Mouse (Mus musculus) embryo, embryonic 11 days (tissue): ENCODE results near the gene Fbln2.

ENCODE experiments used
- DNase-seq: peaks from one replicate; pipeline ENCODE4 v3.0.0-alpha.2; 2015

The Fbln2 gene

DNA sequence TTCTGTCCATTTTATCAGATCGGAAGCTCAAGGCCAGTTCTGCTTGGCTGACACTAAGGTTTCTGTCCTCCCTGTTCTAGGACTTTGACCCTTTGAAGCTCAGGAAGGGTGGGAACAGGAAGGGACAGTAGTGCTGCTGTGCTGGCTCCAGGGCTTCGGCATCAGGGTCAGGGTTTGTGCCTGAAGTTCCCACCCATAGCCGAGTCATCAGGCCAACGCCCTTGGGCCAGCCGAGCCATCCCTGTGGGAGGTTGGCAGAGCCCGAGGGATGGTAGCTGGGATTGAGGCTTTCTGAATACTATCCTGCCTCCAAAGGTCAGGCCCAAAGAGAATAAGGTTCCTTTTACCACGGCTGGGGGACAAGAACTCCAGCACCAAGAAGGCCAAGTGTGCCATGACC lies 70.8 kb downstream of the Fbln2 start:
- no peak for DNase-seq

DNA sequence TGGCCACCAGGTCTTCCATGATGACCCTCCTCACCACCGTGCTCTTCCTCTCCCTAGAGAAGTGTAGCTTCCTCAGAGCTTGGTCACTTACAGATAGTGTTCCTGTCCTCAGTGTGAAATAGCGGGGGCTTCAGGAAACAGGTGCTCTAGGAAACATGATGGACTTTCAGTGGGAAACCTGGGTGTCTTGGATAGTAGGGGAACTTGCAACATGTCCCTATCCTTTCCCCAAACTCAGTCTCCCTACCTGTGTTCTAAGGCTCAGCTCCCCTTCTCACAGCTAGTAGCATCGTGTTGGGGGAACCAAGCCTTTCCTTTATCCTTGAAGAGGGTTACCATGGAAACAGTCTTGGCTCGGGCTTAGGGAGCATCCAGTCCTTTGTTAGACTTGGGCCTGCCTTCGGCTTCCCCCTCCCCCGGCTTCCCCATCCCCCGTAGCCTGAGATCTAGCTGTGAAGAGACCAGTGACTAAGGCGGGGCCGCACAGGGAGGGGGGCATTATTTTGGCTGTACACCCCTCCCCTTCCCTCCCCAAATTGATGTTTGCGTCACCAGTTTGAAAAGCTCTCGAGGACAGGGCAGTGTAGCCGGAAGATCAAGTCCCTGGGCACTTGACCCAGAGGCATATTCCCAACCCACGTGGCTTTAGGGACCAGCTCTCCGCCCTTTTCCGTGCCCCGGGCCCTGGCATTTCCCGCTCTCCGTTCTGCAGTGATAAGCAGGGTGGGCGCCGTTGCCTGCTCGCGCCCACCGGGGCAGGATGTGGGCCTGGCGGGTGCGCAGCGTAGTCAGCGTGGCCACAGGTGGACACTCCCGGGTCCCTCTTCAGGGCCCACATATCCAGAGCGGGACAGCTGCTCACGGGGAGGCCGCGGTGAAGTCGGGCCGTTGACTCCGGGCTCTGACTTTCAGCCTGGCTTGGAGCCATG lies 72.5 kb downstream of the Fbln2 start:
- DNase-seq: peak; percentile 74

DNA sequence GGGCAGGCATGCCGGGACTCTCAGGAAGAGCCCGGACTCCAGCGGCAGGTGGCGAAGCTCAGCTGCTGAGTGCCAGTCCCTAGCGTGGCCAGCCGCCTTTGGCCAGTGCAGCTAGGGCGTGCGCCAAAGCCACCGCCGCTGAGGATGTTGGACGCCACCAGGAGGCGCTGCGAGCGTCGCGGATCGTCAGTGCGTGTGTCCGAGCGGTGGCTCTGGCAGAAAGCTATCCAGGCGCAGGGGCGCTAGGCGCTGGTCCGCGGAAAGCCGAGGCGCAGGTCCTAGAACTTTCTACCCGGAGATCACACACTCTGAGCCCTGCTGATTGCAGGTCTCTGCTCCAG lies 73.2 kb downstream of the Fbln2 start:
- DNase-seq: peak; percentile 93

GRCm38 (mm10) chr6:91285814-91286545 lies 73.7 kb downstream of the Fbln2 start:
- peak; percentile 29 for DNase-seq

DNA sequence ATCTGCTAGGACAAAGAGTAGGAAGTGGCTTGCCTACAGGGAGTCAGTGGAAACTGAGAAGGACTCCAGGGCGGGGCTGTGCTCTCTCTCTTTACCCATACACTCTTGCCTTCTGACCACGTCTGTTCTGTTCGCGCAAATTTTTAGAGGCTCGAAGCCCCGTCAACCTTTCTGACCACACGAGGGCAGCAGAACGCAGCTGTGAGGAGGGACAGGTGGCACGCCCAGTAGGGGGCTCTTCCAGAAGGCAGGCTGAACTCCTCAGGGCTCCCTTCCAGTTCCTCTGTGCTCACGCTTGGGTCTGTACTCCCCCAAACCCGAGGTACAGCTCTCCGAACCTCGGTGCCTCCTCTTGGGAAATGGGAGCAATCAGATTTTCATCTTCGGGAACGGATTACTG lies 74.4 kb downstream of the Fbln2 start:
- DNase-seq: peak; percentile 91

DNA sequence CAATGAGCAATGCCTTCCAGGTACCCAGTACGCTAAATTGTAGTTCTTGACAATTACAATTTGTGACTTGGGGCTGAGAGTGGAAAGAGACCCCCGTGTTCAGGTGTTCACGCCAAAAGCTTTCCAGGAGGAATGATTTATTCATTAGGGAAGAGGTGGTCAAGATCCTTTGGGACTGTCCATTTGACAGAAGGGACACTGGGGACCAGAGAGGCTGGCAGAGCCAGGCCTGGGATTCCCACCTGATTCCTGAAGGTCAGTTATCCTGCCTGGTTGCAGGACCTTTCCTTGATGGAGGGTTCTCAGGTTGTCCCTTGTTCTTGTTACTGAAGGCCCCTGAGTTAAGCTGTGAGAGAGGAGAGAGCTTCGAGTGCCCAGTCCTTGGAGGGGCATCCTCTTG lies 74.9 kb downstream of the Fbln2 start:
- no peak for DNase-seq

DNA sequence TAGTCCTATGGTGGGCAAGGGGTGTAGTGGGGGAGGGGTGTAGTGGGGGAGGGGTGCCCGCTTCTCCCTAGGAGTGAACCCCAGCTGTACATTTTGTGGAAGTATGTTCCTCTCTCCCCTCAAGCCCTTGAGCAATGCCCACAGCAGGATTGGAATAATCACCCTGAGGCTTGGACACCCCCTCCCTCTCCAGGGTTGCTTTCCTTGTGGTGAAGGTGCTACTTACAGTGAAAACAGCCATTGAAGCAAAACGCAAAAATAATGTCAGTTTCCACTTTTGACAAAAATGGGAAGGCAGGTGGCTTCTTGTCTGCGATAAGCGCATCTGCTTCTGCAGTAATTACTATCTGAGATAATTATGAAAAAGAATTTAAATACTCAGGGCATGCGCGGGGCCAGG lies 75.4 kb downstream of the Fbln2 start:
- DNase-seq: no peak

- no peak for DNase-seq
Measured at GRCm38 (mm10) chr6:91288251-91288785, 76.1 kb downstream of the Fbln2 start.

DNA sequence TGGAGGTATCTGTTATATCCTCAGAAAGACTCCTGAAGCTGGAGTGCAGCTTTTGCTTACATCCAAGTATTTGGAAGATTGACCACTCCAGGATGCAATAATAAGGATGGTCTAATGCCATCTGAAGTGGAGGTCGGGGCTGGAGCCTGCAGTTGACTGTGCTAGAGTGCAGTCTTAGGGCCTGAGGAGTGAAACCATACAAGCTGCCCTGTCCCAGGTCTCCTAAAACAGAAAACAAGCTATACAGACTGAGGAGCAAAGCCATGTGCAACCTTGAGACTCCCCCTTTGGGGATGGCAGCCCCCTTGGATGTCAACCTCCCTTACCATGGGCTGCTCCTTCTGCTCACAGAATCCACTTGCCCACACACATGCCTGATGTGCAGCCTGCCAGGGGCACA lies 76.7 kb downstream of the Fbln2 start:
- no peak for DNase-seq

DNA sequence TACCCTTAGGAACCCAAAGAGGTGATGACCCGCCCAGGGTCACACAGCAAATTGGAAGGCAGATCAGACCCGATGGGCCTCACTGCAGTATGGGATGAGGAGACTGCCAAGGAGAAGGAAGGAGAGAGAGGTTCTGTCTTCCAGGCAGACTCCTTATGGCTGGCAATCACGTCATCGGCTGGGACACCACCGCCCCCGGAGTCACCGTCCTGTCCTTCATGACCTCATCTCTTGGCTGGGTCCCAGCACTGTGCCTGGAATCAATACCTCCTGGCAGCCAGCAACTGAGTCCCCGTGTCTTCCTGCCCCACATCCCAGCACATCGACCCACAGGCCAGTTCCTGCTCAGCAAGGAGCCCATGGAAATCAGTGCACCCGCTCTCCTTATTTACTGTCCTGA lies 78.7 kb downstream of the Fbln2 start:
- no peak for DNase-seq

GRCm38 (mm10) chr6:91295431-91295830 lies 83.2 kb downstream of the Fbln2 start:
- no peak for DNase-seq

- DNase-seq: peak; percentile 39
Measured at GRCm38 (mm10) chr6:91298828-91299227, 86.6 kb downstream of the Fbln2 start.

GRCm38 (mm10) chr6:91300079-91300478 lies 87.8 kb downstream of the Fbln2 start:
- peak; percentile 32 for DNase-seq

- DNase-seq: peak; percentile 76
Measured at GRCm38 (mm10) chr6:91301839-91302238, 89.6 kb downstream of the Fbln2 start.

DNA sequence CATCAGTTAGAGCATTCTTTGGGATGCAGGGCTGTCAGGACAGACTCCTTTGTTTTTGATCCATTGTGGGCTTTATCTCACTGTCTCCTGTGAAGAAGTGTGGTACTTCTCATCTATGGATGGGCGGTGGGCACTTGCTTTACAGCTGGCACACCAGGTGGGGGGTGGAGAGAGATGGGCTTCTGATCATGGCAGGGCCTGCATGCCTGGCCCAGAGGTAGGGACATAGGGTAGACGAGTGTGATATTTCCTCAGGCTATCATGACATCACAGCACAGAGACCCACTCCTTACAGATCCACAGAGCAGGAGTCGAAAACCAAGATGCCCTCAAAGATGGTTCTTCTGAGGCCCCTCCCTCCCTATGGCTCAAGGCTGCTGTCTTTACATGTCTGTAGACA lies 90.1 kb downstream of the Fbln2 start:
- no peak for DNase-seq

GRCm38 (mm10) chr6:91304172-91304571 lies 91.9 kb downstream of the Fbln2 start:
- no peak for DNase-seq

DNA sequence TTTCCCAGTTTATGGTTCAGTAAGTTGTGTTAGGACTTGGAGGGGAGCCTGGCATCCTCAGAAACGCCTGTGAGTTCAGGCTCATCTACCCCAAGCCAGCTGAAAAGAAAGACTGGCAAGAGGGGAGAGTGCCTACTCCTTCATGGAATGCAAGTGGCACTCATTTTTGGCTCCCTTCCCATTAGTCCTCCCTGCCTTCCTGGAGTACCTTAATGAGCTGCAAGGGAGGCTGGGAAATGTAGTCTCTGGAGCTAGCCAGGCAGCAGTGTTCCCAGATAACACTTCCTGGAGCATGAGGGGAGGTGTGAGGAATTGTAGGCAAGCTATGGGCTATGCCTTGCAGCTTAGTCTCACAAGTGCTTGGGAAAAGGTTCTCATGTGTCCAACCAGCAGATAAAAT lies 95.7 kb downstream of the Fbln2 start:
- DNase-seq: no peak

GRCm38 (mm10) chr6:91311204-91311603 lies 98.9 kb downstream of the Fbln2 start:
- no peak for DNase-seq

GRCm38 (mm10) chr6:91312491-91312890 lies 100.2 kb downstream of the Fbln2 start:
- no peak for DNase-seq
